Mouse (Mus musculus) midbrain, embryonic 14.5 days (tissue): ENCODE results near the gene Ccdc183. TPM values are rescaled to one million over a fixed set of nuclear protein-coding genes. Genes with fewer than 3 reads are reported as not detected.

Source experiments
- ATAC-seq: fragments of 200-750 bp; cut with Nextera tagmentation; 2 replicates; pipeline ENCODE4 v1.8.0; 2017; ENCODE audit warnings: moderate number of reproducible peaks, moderate library complexity; ENCODE audit not compliant: low FRiP score, low TSS enrichment
- DNase-seq: peaks from one replicate; pipeline ENCODE4 v3.0.0-alpha.2; 2015
- H3K27ac ChIP-seq: fragments of 300-500 bp; sonication (generic); replicated peaks from 2 replicates; pipeline ENCODE4 v1.5.1; 2014; ENCODE audit warnings: mild to moderate bottlenecking, low read depth, low read length, moderate library complexity
- H3K27me3 ChIP-seq: fragments of 300-500 bp; sonication (generic); 2 replicates; pipeline ENCODE4 v1.6.1; 2014; ENCODE audit warnings: low read length, control low read depth, mixed read lengths; ENCODE audit not compliant: control insufficient read depth, insufficient read depth
- H3K36me3 ChIP-seq: fragments of 300-500 bp; sonication (generic); 2 replicates; pipeline ENCODE4 v1.6.1; 2014; ENCODE audit warnings: low read length, control low read depth; ENCODE audit not compliant: control insufficient read depth, insufficient read depth
- H3K4me1 ChIP-seq: fragments of 300-500 bp; sonication (generic); 2 replicates; pipeline ENCODE4 v1.6.1; 2014; ENCODE audit warnings: mild to moderate bottlenecking, antibody characterized with exemption, low read length, control low read depth; ENCODE audit not compliant: control insufficient read depth, insufficient read depth
- H3K4me2 ChIP-seq: fragments of 300-500 bp; sonication (generic); 2 replicates; pipeline ENCODE4 v1.6.1; 2014; ENCODE audit warnings: mild to moderate bottlenecking, low read length, moderate library complexity
- H3K4me3 ChIP-seq: fragments of 300-500 bp; sonication (generic); replicated peaks from 2 replicates; pipeline ENCODE4 v1.5.1; 2014; ENCODE audit warnings: low read depth, low read length
- H3K9ac ChIP-seq: fragments of 300-500 bp; sonication (generic); replicated peaks from 2 replicates; pipeline ENCODE4 v1.6.1; 2014; ENCODE audit warnings: mild to moderate bottlenecking, low read length, moderate library complexity
- H3K9me3 ChIP-seq: fragments of 300-500 bp; sonication (generic); 2 replicates; pipeline ENCODE4 v1.6.1; 2016; ENCODE audit warnings: low read length, control low read depth, mixed read lengths; ENCODE audit not compliant: control insufficient read depth
- WGBS: fragments of 180-500 bp; shearing (Covaris S2); extraction: QIAGEN DNeasy Blood & Tissue Kit; methylation state at CpG from one replicate; pipeline ENCODE4 v1.1.7; 2014; 5-methylcytosine and 5-hydroxymethylcytosine counted together
- polyA plus RNA-seq: library from polyadenylated mRNA; unstranded; fragments of >200 nt; fragmentation: Nextera tagmentation; extraction: Ambion mirVana; gene quantifications from 2 replicates; pipeline ENCODE4 v1.2.1, GENCODE M21; 2014

The Ccdc183 gene
- polyA plus RNA-seq, 1 experiment from 2014 or later, result 0.33 TPM

- no peaks in the 10 kb centered on the region for H3K9me3 ChIP-seq
- peak overlapping the region; percentile 76 for H3K4me2 ChIP-seq
- peaks cover 5% of the 10 kb centered on the region; the same call in 1 of the 2 replicates for H3K4me1 ChIP-seq
- peaks cover 21% of the 10 kb centered on the region; the same call in 1 of the 2 replicates for H3K27me3 ChIP-seq
- peak overlapping the region; percentile 55; the same call in 1 of the 2 replicates for H3K9ac ChIP-seq
- WGBS, result 92% methylated on average over 4 of the region's 4 CpGs
- peak overlapping the region; percentile 47 for H3K4me3 ChIP-seq
- peak overlapping the region; percentile 70; the same call in 1 of the 2 replicates for H3K27ac ChIP-seq
- H3K36me3 ChIP-seq, result no peaks in the 10 kb centered on the region
- DNase-seq (no peak), ATAC-seq (no peak)
These were observed 3.4 kb upstream of the Ccdc183 start for GRCm38 (mm10) chr2:25620852-25621228.

GRCm38 (mm10) chr2:25620386-25620785 lies 2.9 kb upstream of the Ccdc183 start:
- peaks cover 5% of the 10 kb centered on the region; the same call in 1 of the 2 replicates for H3K4me1 ChIP-seq
- H3K9ac ChIP-seq, result no peak overlapping the region
- no peaks in the 10 kb centered on the region for H3K36me3 ChIP-seq
- 85% methylated on average over 6 of the region's 6 CpGs for WGBS
- ATAC-seq (no peak), DNase-seq (no peak)
- H3K9me3 ChIP-seq, result no peaks in the 10 kb centered on the region
- peaks cover 25% of the 10 kb centered on the region; the same call in 1 of the 2 replicates for H3K27me3 ChIP-seq
- H3K4me3 ChIP-seq, result no peak overlapping the region
- no peak overlapping the region for H3K4me2 ChIP-seq
- no peak overlapping the region for H3K27ac ChIP-seq

- Histone ChIP-seq H3K4me1 (peaks cover 4% of the 10 kb centered on the region; the same call in 1 of the 2 replicates), H3K9ac (no peak overlapping the region), H3K36me3 (no peaks in the 10 kb centered on the region), H3K27ac (no peak overlapping the region), H3K4me3 (no peak overlapping the region), H3K4me2 (no peak overlapping the region), H3K27me3 (peaks cover 35% of the 10 kb centered on the region; the same call in 1 of the 2 replicates), H3K9me3 (no peaks in the 10 kb centered on the region)
- no peak for ATAC-seq
- WGBS, result 17% methylated on average over 22 of the region's 22 CpGs
- DNase-seq, result no peak
These were observed 1.1 kb downstream of the Ccdc183 start for GRCm38 (mm10) chr2:25616398-25616797.

- ATAC-seq, result peak; percentile 28; the same call in 1 of the 2 replicates
- WGBS, result 73% methylated on average over 10 of the region's 10 CpGs
These were observed 8.8 kb downstream of the Ccdc183 start for GRCm38 (mm10) chr2:25608671-25609070.

GRCm38 (mm10) chr2:25607761-25608622 lies 9.5 kb downstream of the Ccdc183 start, which contains the start of gene Rabl6:
Rabl6 (minus strand) TSS chr2:25608521.
- H3K9me3 ChIP-seq, result no peaks in the 10 kb centered on the region
- H3K4me1 ChIP-seq, result peaks cover 15% of the 10 kb centered on the region
- no peaks in the 10 kb centered on the region for H3K27me3 ChIP-seq
- peak within 1 kb of the TSS; percentile 97 for H3K9ac ChIP-seq
- peak within 1 kb of the TSS; percentile 99 for H3K4me3 ChIP-seq
- no peaks in the 10 kb centered on the region for H3K36me3 ChIP-seq
- 1% methylated on average over 80 of the region's 80 CpGs for WGBS
- DNase-seq (peak; percentile 97), ATAC-seq (peak; percentile 91)
- H3K4me2 ChIP-seq, result peak within 1 kb of the TSS; percentile 74
- H3K27ac ChIP-seq, result peak within 1 kb of the TSS; percentile 91

More at GRCm38 (mm10) chr2:25608671-25609070, 8.8 kb downstream of the Ccdc183 start:
- Histone ChIP-seq H3K4me1 (peaks cover 15% of the 10 kb centered on the region), H3K4me2 (peak overlapping the region; percentile 74), H3K27me3 (no peaks in the 10 kb centered on the region), H3K27ac (peak overlapping the region; percentile 91), H3K9ac (peak overlapping the region; percentile 97; the same call in 1 of the 2 replicates), H3K36me3 (no peaks in the 10 kb centered on the region), H3K4me3 (peak overlapping the region; percentile 99), H3K9me3 (no peaks in the 10 kb centered on the region)
- DNase-seq, result no peak

GRCm38 (mm10) chr2:25602526-25602925 lies 15.0 kb downstream of the Ccdc183 start:
- Histone ChIP-seq H3K4me3 (no peak overlapping the region), H3K9ac (no peak overlapping the region), H3K4me2 (no peak overlapping the region), H3K4me1 (peaks cover 10% of the 10 kb centered on the region), H3K27me3 (no peaks in the 10 kb centered on the region), H3K27ac (no peak overlapping the region), H3K36me3 (peaks cover 55% of the 10 kb centered on the region), H3K9me3 (no peaks in the 10 kb centered on the region)
- 94% methylated on average over 5 of the region's 5 CpGs for WGBS
- DNase-seq (no peak), ATAC-seq (no peak)

- H3K27ac ChIP-seq, result no peak overlapping the region
- H3K9ac ChIP-seq, result no peak overlapping the region
- no peaks in the 10 kb centered on the region for H3K4me1 ChIP-seq
- H3K4me2 ChIP-seq, result no peak overlapping the region
- H3K4me3 ChIP-seq, result no peak overlapping the region
- no peaks in the 10 kb centered on the region for H3K9me3 ChIP-seq
- ATAC-seq, result no peak
- H3K27me3 ChIP-seq, result no peaks in the 10 kb centered on the region
- WGBS, result 98% methylated on average over 2 of the region's 2 CpGs
- DNase-seq, result no peak
- peaks cover 79% of the 10 kb centered on the region for H3K36me3 ChIP-seq
These were observed 17.4 kb downstream of the Ccdc183 start for GRCm38 (mm10) chr2:25600037-25600436.

- 93% methylated on average over 1 of the region's 1 CpGs for WGBS
- H3K4me3 ChIP-seq, result no peak overlapping the region
- no peaks in the 10 kb centered on the region for H3K27me3 ChIP-seq
- no peaks in the 10 kb centered on the region for H3K9me3 ChIP-seq
- no peak overlapping the region for H3K4me2 ChIP-seq
- peaks cover 86% of the 10 kb centered on the region for H3K36me3 ChIP-seq
- DNase-seq, result no peak
- ATAC-seq, result no peak
- H3K9ac ChIP-seq, result no peak overlapping the region
- H3K4me1 ChIP-seq, result no peaks in the 10 kb centered on the region
- no peak overlapping the region for H3K27ac ChIP-seq
These were observed 18.7 kb downstream of the Ccdc183 start for GRCm38 (mm10) chr2:25598749-25599148.
